Mouse (Mus musculus): Measurements from ENCODE around the gene 2010003K11Rik. TPM values are rescaled to one million over a fixed set of nuclear protein-coding genes. Genes with fewer than 3 reads are reported as not detected.

The 2010003K11Rik gene
- polyA plus RNA-seq, 1 experiment from 2014 or later: not detected

DNA sequence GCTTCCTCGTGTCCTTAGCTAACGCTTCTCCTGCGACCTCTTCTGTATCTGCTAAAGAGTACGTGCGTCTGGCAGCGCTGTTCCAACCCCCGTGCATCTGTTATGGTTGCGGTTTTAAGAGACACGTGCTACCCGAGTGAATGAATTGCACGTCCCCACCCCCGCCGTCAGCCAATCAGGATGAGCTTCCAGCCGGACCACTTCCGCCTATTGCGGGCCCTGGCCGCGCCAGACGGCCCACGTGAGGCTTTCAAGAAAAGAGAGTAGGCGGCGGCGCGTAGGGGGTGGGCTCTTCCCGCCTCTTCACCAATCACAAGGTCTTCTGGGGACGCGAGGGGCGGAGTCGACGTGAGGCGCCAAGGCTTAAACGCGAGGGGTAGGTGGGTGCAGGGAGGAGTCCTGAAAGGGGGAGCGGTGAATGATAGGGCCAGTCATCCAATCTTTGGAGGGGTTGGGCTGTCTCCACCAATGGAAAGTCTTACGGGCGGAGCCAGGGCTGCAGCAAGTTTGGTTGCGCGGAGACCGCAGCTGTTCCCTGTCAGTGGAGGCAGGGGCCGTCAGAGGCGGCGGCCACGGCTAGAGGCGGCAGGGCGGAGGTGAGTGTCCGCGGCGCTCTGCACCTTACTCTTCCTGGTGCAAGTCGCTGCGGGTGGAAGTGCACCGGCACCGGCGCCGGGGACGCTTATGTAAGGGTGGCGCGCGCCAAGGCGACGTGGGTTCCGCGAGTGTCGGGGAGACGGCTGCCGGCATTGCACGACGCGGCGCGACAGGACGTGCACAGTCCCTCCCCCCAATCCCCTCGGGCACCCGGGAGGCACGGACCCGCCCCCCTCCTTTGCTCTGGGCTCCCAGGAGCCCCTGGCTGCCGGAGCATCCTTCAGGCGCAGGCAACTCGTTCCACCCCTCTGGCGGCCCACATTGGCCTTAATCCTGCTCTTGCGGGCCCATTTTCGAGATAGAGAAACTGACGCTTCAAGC lies 11.9 kb upstream of the 2010003K11Rik start, which contains the start of gene Pcx:
Gene Pcx, plus strand, starts transcription at position 487 of the 978 bp plus-strand sequence.
- Histone ChIP-seq H3K27ac (replicated peaks; ENCODE audit: low read depth, low read length) (0 out of 2 replicates have a peak within 1 kb of the TSS, but pooled peaks have one; percentile 26), H3K9me3 (ENCODE audit: control insufficient read depth, low read length) (no peaks in the 10 kb centered on the region), H3K27me3 (ENCODE audit: control insufficient read depth, insufficient read depth, low read length) (peaks cover 9% of the 10 kb centered on the region; the same call in 1 of the 2 replicates), H3K4me2 (ENCODE audit: low read length) (peak within 1 kb of the TSS; percentile 80), H3K4me3 (replicated peaks; ENCODE audit: low read depth, low read length) (peak within 1 kb of the TSS; percentile 64), H3K4me1 (ENCODE audit: control insufficient read depth, insufficient read depth, low read length) (0 out of 2 replicates have a peak, but pooled peaks cover 5% of the 10 kb centered on the region), H3K36me3 (ENCODE audit: control insufficient read depth, insufficient read depth, low read length) (no peaks in the 10 kb centered on the region), H3K9ac (replicated peaks; ENCODE audit: low read length) (peak within 1 kb of the TSS; percentile 56)
- peak; percentile 100 for DNase-seq
- ATAC-seq (ENCODE audit: low FRiP score, low TSS enrichment): peak; percentile 100
- WGBS: under 1% methylated on average over 82 of the region's 82 CpGs

DNA sequence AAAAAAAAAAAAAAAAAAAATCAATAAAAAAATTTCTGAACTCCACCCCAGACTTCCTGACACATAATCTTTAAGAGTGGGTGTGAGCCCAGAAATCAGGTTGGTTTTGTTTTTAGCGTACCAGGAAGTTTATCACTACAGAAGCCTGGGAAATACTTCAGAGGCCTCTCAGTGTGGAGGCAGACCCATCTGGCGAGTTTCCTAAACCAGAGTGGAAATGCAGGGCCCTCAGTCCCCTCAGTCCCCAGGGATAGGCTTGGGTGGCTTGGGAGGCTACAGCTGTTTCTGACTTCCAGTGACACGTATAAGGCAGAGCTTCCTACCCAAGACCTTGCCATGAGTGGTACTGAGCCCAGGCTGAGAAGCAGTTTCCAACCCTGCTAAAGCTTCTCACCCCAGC lies 9.4 kb upstream of the 2010003K11Rik start:
- Histone ChIP-seq H3K27ac (replicated peaks; ENCODE audit: low read depth, low read length) (no peak overlapping the region), H3K36me3 (ENCODE audit: control insufficient read depth, insufficient read depth, low read length) (no peaks in the 10 kb centered on the region), H3K4me1 (ENCODE audit: control insufficient read depth, insufficient read depth, low read length) (0 out of 2 replicates have a peak, but pooled peaks cover 5% of the 10 kb centered on the region), H3K4me3 (replicated peaks; ENCODE audit: low read depth, low read length) (no peak overlapping the region), H3K4me2 (ENCODE audit: low read length) (no peak overlapping the region), H3K9me3 (ENCODE audit: control insufficient read depth, low read length) (no peaks in the 10 kb centered on the region), H3K27me3 (ENCODE audit: control insufficient read depth, insufficient read depth, low read length) (peaks cover 9% of the 10 kb centered on the region; the same call in 1 of the 2 replicates), H3K9ac (replicated peaks; ENCODE audit: low read length) (no peak overlapping the region)
- WGBS: 70% methylated on average over 3 of the region's 3 CpGs
- no peak for ATAC-seq (ENCODE audit: low FRiP score, low TSS enrichment)
- DNase-seq: no peak

GRCm38 (mm10) chr19:4504830-4505229 lies 6.4 kb upstream of the 2010003K11Rik start:
- ATAC-seq (ENCODE audit: low FRiP score, low TSS enrichment) (no peak), DNase-seq (no peak)
- Histone ChIP-seq H3K4me2 (ENCODE audit: low read length) (no peak overlapping the region), H3K27ac (replicated peaks; ENCODE audit: low read depth, low read length) (no peak overlapping the region), H3K9ac (replicated peaks; ENCODE audit: low read length) (no peak overlapping the region), H3K9me3 (ENCODE audit: control insufficient read depth, low read length) (no peaks in the 10 kb centered on the region), H3K27me3 (ENCODE audit: control insufficient read depth, insufficient read depth, low read length) (no peaks in the 10 kb centered on the region), H3K36me3 (ENCODE audit: control insufficient read depth, insufficient read depth, low read length) (no peaks in the 10 kb centered on the region), H3K4me1 (ENCODE audit: control insufficient read depth, insufficient read depth, low read length) (no peaks in the 10 kb centered on the region), H3K4me3 (replicated peaks; ENCODE audit: low read depth, low read length) (no peak overlapping the region)
- WGBS: 97% methylated on average over 1 of the region's 1 CpGs

DNA sequence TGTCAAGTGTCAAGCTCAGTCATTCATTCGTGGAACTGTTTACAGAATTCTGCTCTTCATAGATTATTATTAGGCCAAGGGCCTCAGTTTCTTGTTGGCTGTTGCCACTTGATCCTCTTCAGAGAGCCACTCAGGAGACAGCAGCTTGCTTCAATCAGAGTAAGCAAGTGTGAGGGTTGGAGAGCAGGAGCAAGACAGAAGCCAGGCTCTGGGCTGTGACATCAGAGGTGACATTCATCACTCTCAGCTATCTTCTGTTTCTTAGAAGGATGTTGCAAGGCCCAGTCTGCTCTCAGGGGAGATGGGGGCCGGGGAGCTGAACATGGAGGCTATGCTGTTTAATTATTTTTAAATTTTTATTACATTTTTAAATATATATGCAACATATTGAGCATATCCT lies 4.3 kb upstream of the 2010003K11Rik start:
- Histone ChIP-seq H3K27me3 (ENCODE audit: control insufficient read depth, insufficient read depth, low read length) (no peaks in the 10 kb centered on the region), H3K9me3 (ENCODE audit: control insufficient read depth, low read length) (no peaks in the 10 kb centered on the region), H3K27ac (replicated peaks; ENCODE audit: low read depth, low read length) (no peak overlapping the region), H3K4me1 (ENCODE audit: control insufficient read depth, insufficient read depth, low read length) (no peaks in the 10 kb centered on the region), H3K4me2 (ENCODE audit: low read length) (no peak overlapping the region), H3K36me3 (ENCODE audit: control insufficient read depth, insufficient read depth, low read length) (no peaks in the 10 kb centered on the region), H3K4me3 (replicated peaks; ENCODE audit: low read depth, low read length) (no peak overlapping the region), H3K9ac (replicated peaks; ENCODE audit: low read length) (no peak overlapping the region)
- ATAC-seq (ENCODE audit: low FRiP score, low TSS enrichment): no peak
- 72% methylated on average over 2 of the region's 2 CpGs for WGBS
- no peak for DNase-seq

GRCm38 (mm10) chr19:4497263-4497973 lies 965 bp downstream of the 2010003K11Rik start:
- H3K4me2 ChIP-seq (ENCODE audit: low read length): no peak overlapping the region
- no peak overlapping the region for H3K27ac ChIP-seq (replicated peaks; ENCODE audit: low read depth, low read length)
- no peak overlapping the region for H3K9ac ChIP-seq (replicated peaks; ENCODE audit: low read length)
- H3K36me3 ChIP-seq (ENCODE audit: control insufficient read depth, insufficient read depth, low read length): no peaks in the 10 kb centered on the region
- DNase-seq (peak; percentile 91), ATAC-seq (ENCODE audit: low FRiP score, low TSS enrichment) (peak; percentile 43; the same call in 1 of the 2 replicates)
- WGBS: 4% methylated on average over 4 of the region's 4 CpGs
- H3K27me3 ChIP-seq (ENCODE audit: control insufficient read depth, insufficient read depth, low read length): no peaks in the 10 kb centered on the region
- no peak overlapping the region for H3K4me3 ChIP-seq (replicated peaks; ENCODE audit: low read depth, low read length)
- H3K4me1 ChIP-seq (ENCODE audit: control insufficient read depth, insufficient read depth, low read length): no peaks in the 10 kb centered on the region
- no peaks in the 10 kb centered on the region for H3K9me3 ChIP-seq (ENCODE audit: control insufficient read depth, low read length)

DNA sequence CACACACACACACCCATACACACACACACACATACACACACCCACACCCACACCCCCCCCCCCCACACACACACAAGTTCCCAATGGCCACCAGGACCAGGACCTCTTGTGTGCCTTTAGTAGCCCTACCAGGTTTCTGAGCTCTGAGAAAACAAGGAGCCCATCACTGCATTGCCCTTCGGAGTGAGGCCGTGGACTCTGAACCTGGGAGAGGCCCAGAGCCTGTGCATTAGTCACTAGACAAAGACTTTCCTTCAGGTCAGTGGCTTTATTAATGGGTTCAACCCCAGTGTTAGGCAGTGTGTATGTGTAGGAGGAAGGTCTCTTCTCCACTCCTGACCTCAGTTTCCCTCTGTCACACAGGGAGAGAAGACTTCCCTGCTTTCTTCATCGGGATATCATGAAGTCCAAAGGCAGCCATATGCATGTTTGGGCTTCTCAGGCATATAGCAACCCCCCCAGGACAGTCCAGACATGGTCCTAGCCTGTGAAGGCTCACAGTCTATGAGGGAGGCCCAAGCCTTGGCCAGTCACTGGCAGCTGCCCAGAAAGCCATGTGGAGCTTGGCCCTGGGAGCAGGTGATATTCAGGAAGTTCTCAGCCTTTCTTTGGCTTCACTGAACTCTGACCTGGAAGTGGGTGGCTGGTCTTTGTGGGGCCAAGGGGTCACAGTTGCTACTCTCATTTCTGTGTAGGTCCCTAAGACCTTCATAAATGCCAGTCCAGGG lies 1.7 kb downstream of the 2010003K11Rik start:
- Histone ChIP-seq H3K27ac (replicated peaks; ENCODE audit: low read depth, low read length) (no peak overlapping the region), H3K4me3 (replicated peaks; ENCODE audit: low read depth, low read length) (no peak overlapping the region), H3K4me2 (ENCODE audit: low read length) (no peak overlapping the region), H3K4me1 (ENCODE audit: control insufficient read depth, insufficient read depth, low read length) (no peaks in the 10 kb centered on the region), H3K9me3 (ENCODE audit: control insufficient read depth, low read length) (no peaks in the 10 kb centered on the region), H3K9ac (replicated peaks; ENCODE audit: low read length) (no peak overlapping the region), H3K36me3 (ENCODE audit: control insufficient read depth, insufficient read depth, low read length) (no peaks in the 10 kb centered on the region), H3K27me3 (ENCODE audit: control insufficient read depth, insufficient read depth, low read length) (no peaks in the 10 kb centered on the region)
- ATAC-seq (ENCODE audit: low FRiP score, low TSS enrichment): no peak
- 88% methylated on average over 3 of the region's 3 CpGs for WGBS
- no peak for DNase-seq

- Histone ChIP-seq H3K4me1 (ENCODE audit: control insufficient read depth, insufficient read depth, low read length) (no peaks in the 10 kb centered on the region), H3K9me3 (ENCODE audit: control insufficient read depth, low read length) (no peaks in the 10 kb centered on the region), H3K9ac (replicated peaks; ENCODE audit: low read length) (no peak overlapping the region), H3K27me3 (ENCODE audit: control insufficient read depth, insufficient read depth, low read length) (no peaks in the 10 kb centered on the region), H3K27ac (replicated peaks; ENCODE audit: low read depth, low read length) (no peak overlapping the region), H3K4me3 (replicated peaks; ENCODE audit: low read depth, low read length) (no peak overlapping the region), H3K36me3 (ENCODE audit: control insufficient read depth, insufficient read depth, low read length) (no peaks in the 10 kb centered on the region), H3K4me2 (ENCODE audit: low read length) (no peak overlapping the region)
- ATAC-seq (ENCODE audit: low FRiP score, low TSS enrichment) (no peak), DNase-seq (no peak)
- WGBS: 86% methylated on average over 5 of the region's 5 CpGs
Measured at GRCm38 (mm10) chr19:4495814-4496213, 2.6 kb downstream of the 2010003K11Rik start.

DNA sequence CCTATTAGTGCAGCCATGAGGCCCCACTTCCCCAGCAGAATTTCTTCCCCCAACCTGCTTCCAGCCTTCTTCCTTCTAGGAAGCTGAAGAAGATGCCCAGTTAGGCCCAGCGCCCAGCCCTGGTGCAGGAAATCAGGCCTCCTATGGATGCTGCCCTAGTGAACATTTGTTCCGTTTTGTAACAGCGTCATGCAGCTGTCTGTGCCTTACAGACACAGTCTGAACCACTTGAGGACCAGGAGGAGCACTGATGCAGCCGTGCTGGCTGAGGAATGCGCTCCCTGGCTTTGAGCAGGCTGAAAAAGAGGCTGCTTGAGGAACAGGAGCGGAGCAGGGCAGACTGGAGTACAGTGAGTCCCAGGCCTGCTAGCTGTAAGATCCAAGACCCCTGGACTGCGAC lies 3.7 kb downstream of the 2010003K11Rik start:
- Histone ChIP-seq H3K4me1 (ENCODE audit: control insufficient read depth, insufficient read depth, low read length) (no peaks in the 10 kb centered on the region), H3K36me3 (ENCODE audit: control insufficient read depth, insufficient read depth, low read length) (no peaks in the 10 kb centered on the region), H3K27me3 (ENCODE audit: control insufficient read depth, insufficient read depth, low read length) (no peaks in the 10 kb centered on the region), H3K27ac (replicated peaks; ENCODE audit: low read depth, low read length) (no peak overlapping the region), H3K9ac (replicated peaks; ENCODE audit: low read length) (no peak overlapping the region), H3K4me2 (ENCODE audit: low read length) (no peak overlapping the region), H3K9me3 (ENCODE audit: control insufficient read depth, low read length) (no peaks in the 10 kb centered on the region), H3K4me3 (replicated peaks; ENCODE audit: low read depth, low read length) (no peak overlapping the region)
- DNase-seq (no peak), ATAC-seq (ENCODE audit: low FRiP score, low TSS enrichment) (no peak)
- 72% methylated on average over 7 of the region's 7 CpGs for WGBS
